Mouse (Mus musculus): ENCODE results near the gene Cks2. TPM values are rescaled to one million over a fixed set of nuclear protein-coding genes. Genes with fewer than 3 reads are reported as not detected.

Gene Cks2
- polyA plus RNA-seq, 1 experiment from 2014 or later = 253 TPM

GRCm38 (mm10) chr13:51603894-51604244, 41.2 kb upstream of the Cks2 start:
- H3K9ac ChIP-seq (ENCODE audit: low read depth, low read length) = no peak overlapping the region
- WGBS = 50% methylated on average over 4 of the region's 4 CpGs
- no peaks in the 10 kb centered on the region for H3K27me3 ChIP-seq (ENCODE audit: insufficient read depth, low read length)
- no peak for ATAC-seq (replicated peaks; ENCODE audit: low FRiP score, low read depth)
- H3K4me2 ChIP-seq (ENCODE audit: low read length) = peak overlapping the region; percentile 49; the same call in 1 of the 2 replicates
- no peaks in the 10 kb centered on the region for H3K4me1 ChIP-seq (replicated peaks; ENCODE audit: insufficient read depth, low read length)
- no peak for DNase-seq (ENCODE audit: low spot score)
- H3K36me3 ChIP-seq (ENCODE audit: insufficient read depth, low read length) = no peaks in the 10 kb centered on the region
- TF ChIP-seq CTCF (IDR thresholded peaks at IDR 0.05; ENCODE audit: low read depth) = no peak
- H3K9me3 ChIP-seq (replicated peaks; ENCODE audit: low read length) = no peaks in the 10 kb centered on the region
- H3K27ac ChIP-seq = no peak overlapping the region
- no peak overlapping the region for H3K4me3 ChIP-seq (replicated peaks; ENCODE audit: low read depth, low read length)

- ATAC-seq (replicated peaks; ENCODE audit: low FRiP score, low read depth) (no peak), DNase-seq (ENCODE audit: low spot score) (no peak)
- Histone ChIP-seq H3K27me3 (ENCODE audit: insufficient read depth, low read length) (no peaks in the 10 kb centered on the region), H3K4me3 (replicated peaks; ENCODE audit: low read depth, low read length) (no peak overlapping the region), H3K27ac (no peak overlapping the region), H3K9me3 (replicated peaks; ENCODE audit: low read length) (no peaks in the 10 kb centered on the region), H3K4me1 (replicated peaks; ENCODE audit: insufficient read depth, low read length) (no peaks in the 10 kb centered on the region), H3K36me3 (ENCODE audit: insufficient read depth, low read length) (no peaks in the 10 kb centered on the region), H3K4me2 (ENCODE audit: low read length) (no peak overlapping the region), H3K9ac (ENCODE audit: low read depth, low read length) (no peak overlapping the region)
- peak; percentile 27; the same call in 1 of the 2 replicates for TF ChIP-seq CTCF (IDR thresholded peaks at IDR 0.05; ENCODE audit: low read depth)
- 92% methylated on average over 5 of the region's 7 CpGs for WGBS
Measured at GRCm38 (mm10) chr13:51609231-51609630, 35.8 kb upstream of the Cks2 start.

- H3K27me3 ChIP-seq (ENCODE audit: insufficient read depth, low read length) = no peaks in the 10 kb centered on the region
- H3K9ac ChIP-seq (ENCODE audit: low read depth, low read length) = no peak overlapping the region
- TF ChIP-seq CTCF (IDR thresholded peaks at IDR 0.05; ENCODE audit: low read depth) = no peak
- no peak overlapping the region for H3K4me3 ChIP-seq (replicated peaks; ENCODE audit: low read depth, low read length)
- ATAC-seq (replicated peaks; ENCODE audit: low FRiP score, low read depth) = no peak
- no peaks in the 10 kb centered on the region for H3K9me3 ChIP-seq (replicated peaks; ENCODE audit: low read length)
- WGBS = 25% methylated on average over 9 of the region's 9 CpGs
- no peaks in the 10 kb centered on the region for H3K4me1 ChIP-seq (replicated peaks; ENCODE audit: insufficient read depth, low read length)
- DNase-seq (ENCODE audit: low spot score) = no peak
- H3K36me3 ChIP-seq (ENCODE audit: insufficient read depth, low read length) = no peaks in the 10 kb centered on the region
- H3K27ac ChIP-seq = no peak overlapping the region
- H3K4me2 ChIP-seq (ENCODE audit: low read length) = no peak overlapping the region
Measured at GRCm38 (mm10) chr13:51611060-51611459, 34.0 kb upstream of the Cks2 start.

- Histone ChIP-seq H3K9ac (ENCODE audit: low read depth, low read length) (no peak overlapping the region), H3K27ac (no peak overlapping the region), H3K9me3 (replicated peaks; ENCODE audit: low read length) (no peaks in the 10 kb centered on the region), H3K27me3 (ENCODE audit: insufficient read depth, low read length) (no peaks in the 10 kb centered on the region), H3K4me3 (replicated peaks; ENCODE audit: low read depth, low read length) (no peak overlapping the region), H3K36me3 (ENCODE audit: insufficient read depth, low read length) (no peaks in the 10 kb centered on the region), H3K4me2 (ENCODE audit: low read length) (no peak overlapping the region), H3K4me1 (replicated peaks; ENCODE audit: insufficient read depth, low read length) (no peaks in the 10 kb centered on the region)
- no peak for TF ChIP-seq CTCF (IDR thresholded peaks at IDR 0.05; ENCODE audit: low read depth)
- DNase-seq (ENCODE audit: low spot score) = no peak
- ATAC-seq (replicated peaks; ENCODE audit: low FRiP score, low read depth) = no peak
- WGBS = 70% methylated on average over 5 of the region's 5 CpGs
Measured at GRCm38 (mm10) chr13:51611500-51611899, 33.5 kb upstream of the Cks2 start.

GRCm38 (mm10) chr13:51615815-51616214, 29.2 kb upstream of the Cks2 start:
- H3K9ac ChIP-seq (ENCODE audit: low read depth, low read length) = no peak overlapping the region
- H3K4me3 ChIP-seq (replicated peaks; ENCODE audit: low read depth, low read length) = no peak overlapping the region
- no peaks in the 10 kb centered on the region for H3K27me3 ChIP-seq (ENCODE audit: insufficient read depth, low read length)
- H3K9me3 ChIP-seq (replicated peaks; ENCODE audit: low read length) = no peaks in the 10 kb centered on the region
- H3K4me1 ChIP-seq (replicated peaks; ENCODE audit: insufficient read depth, low read length) = no peaks in the 10 kb centered on the region
- no peak overlapping the region for H3K27ac ChIP-seq
- 59% methylated on average over 10 of the region's 10 CpGs for WGBS
- ATAC-seq (replicated peaks; ENCODE audit: low FRiP score, low read depth) (no peak), DNase-seq (ENCODE audit: low spot score) (no peak)
- TF ChIP-seq CTCF (IDR thresholded peaks at IDR 0.05; ENCODE audit: low read depth) = no peak
- H3K4me2 ChIP-seq (ENCODE audit: low read length) = no peak overlapping the region
- no peaks in the 10 kb centered on the region for H3K36me3 ChIP-seq (ENCODE audit: insufficient read depth, low read length)

- H3K4me2 ChIP-seq (ENCODE audit: low read length) = no peak overlapping the region
- H3K36me3 ChIP-seq (ENCODE audit: insufficient read depth, low read length) = no peaks in the 10 kb centered on the region
- H3K9ac ChIP-seq (ENCODE audit: low read depth, low read length) = no peak overlapping the region
- 19% methylated on average over 12 of the region's 12 CpGs for WGBS
- DNase-seq (ENCODE audit: low spot score) (no peak), ATAC-seq (replicated peaks; ENCODE audit: low FRiP score, low read depth) (no peak)
- H3K27ac ChIP-seq = no peak overlapping the region
- no peaks in the 10 kb centered on the region for H3K27me3 ChIP-seq (ENCODE audit: insufficient read depth, low read length)
- no peaks in the 10 kb centered on the region for H3K4me1 ChIP-seq (replicated peaks; ENCODE audit: insufficient read depth, low read length)
- H3K9me3 ChIP-seq (replicated peaks; ENCODE audit: low read length) = no peaks in the 10 kb centered on the region
- no peak overlapping the region for H3K4me3 ChIP-seq (replicated peaks; ENCODE audit: low read depth, low read length)
- no peak for TF ChIP-seq CTCF (IDR thresholded peaks at IDR 0.05; ENCODE audit: low read depth)
Measured at GRCm38 (mm10) chr13:51616417-51617044, 28.5 kb upstream of the Cks2 start.

GRCm38 (mm10) chr13:51617306-51617705, 27.7 kb upstream of the Cks2 start:
- Histone ChIP-seq H3K4me3 (replicated peaks; ENCODE audit: low read depth, low read length) (no peak overlapping the region), H3K27me3 (ENCODE audit: insufficient read depth, low read length) (no peaks in the 10 kb centered on the region), H3K4me2 (ENCODE audit: low read length) (no peak overlapping the region), H3K4me1 (replicated peaks; ENCODE audit: insufficient read depth, low read length) (no peaks in the 10 kb centered on the region), H3K9ac (ENCODE audit: low read depth, low read length) (no peak overlapping the region), H3K9me3 (replicated peaks; ENCODE audit: low read length) (no peaks in the 10 kb centered on the region), H3K27ac (no peak overlapping the region), H3K36me3 (ENCODE audit: insufficient read depth, low read length) (no peaks in the 10 kb centered on the region)
- DNase-seq (ENCODE audit: low spot score) = no peak
- no peak for TF ChIP-seq CTCF (IDR thresholded peaks at IDR 0.05; ENCODE audit: low read depth)
- 31% methylated on average over 1 of the region's 1 CpGs for WGBS
- no peak for ATAC-seq (replicated peaks; ENCODE audit: low FRiP score, low read depth)
